Mouse (Mus musculus): Measurements from ENCODE around the gene Mmp14. TPM values are rescaled to one million over a fixed set of nuclear protein-coding genes. Genes with fewer than 3 reads are reported as not detected.
A peak's percentile ranks its signal among the peaks of the same experiment; 100 is the strongest.

The Mmp14 gene
- polyA plus RNA-seq, 1 experiment from 2014 or later, result 113 TPM

- Histone ChIP-seq H3K4me2 (replicated peaks) (no peak overlapping the region), H3K27ac (peak overlapping the region; percentile 52; the same call in 1 of the 2 replicates), H3K9me3 (replicated peaks) (no peaks in the 10 kb centered on the region), H3K4me1 (peaks cover 9% of the 10 kb centered on the region; the same call in 1 of the 2 replicates), H3K9ac (no peak overlapping the region), H3K4me3 (no peak overlapping the region), H3K36me3 (peaks cover 34% of the 10 kb centered on the region), H3K27me3 (0 out of 2 replicates have a peak, but pooled peaks cover 3% of the 10 kb centered on the region)
- 85% methylated on average over 3 of the region's 3 CpGs for WGBS
- no peak for ATAC-seq (ENCODE audit: low FRiP score)
These were observed 11.1 kb downstream of the Mmp14 start for GRCm38 (mm10) chr14:54442548-54442947.

- Histone ChIP-seq H3K27me3 (0 out of 2 replicates have a peak, but pooled peaks cover 3% of the 10 kb centered on the region), H3K9me3 (replicated peaks) (no peaks in the 10 kb centered on the region), H3K9ac (no peak overlapping the region), H3K4me2 (replicated peaks) (no peak overlapping the region), H3K4me3 (no peak overlapping the region), H3K27ac (peak overlapping the region; percentile 52; the same call in 1 of the 2 replicates), H3K4me1 (peaks cover 9% of the 10 kb centered on the region; the same call in 1 of the 2 replicates), H3K36me3 (peaks cover 33% of the 10 kb centered on the region)
- WGBS, result 20% methylated on average over 3 of the region's 3 CpGs
- ATAC-seq (ENCODE audit: low FRiP score), result 0 out of 2 replicates have a peak, but pooled peaks have one; percentile 32
These were observed 11.8 kb downstream of the Mmp14 start for GRCm38 (mm10) chr14:54443196-54443595.

- Histone ChIP-seq H3K27ac (no peak overlapping the region), H3K9me3 (replicated peaks) (no peaks in the 10 kb centered on the region), H3K4me3 (no peak overlapping the region), H3K27me3 (0 out of 2 replicates have a peak, but pooled peaks cover 3% of the 10 kb centered on the region), H3K4me2 (replicated peaks) (no peak overlapping the region), H3K36me3 (peaks cover 26% of the 10 kb centered on the region), H3K4me1 (peaks cover 9% of the 10 kb centered on the region; the same call in 1 of the 2 replicates), H3K9ac (no peak overlapping the region)
- WGBS, result 66% methylated on average over 15 of the region's 15 CpGs
- no peak for ATAC-seq (ENCODE audit: low FRiP score)
These were observed 12.6 kb downstream of the Mmp14 start for GRCm38 (mm10) chr14:54443712-54444618.

- no peak for ATAC-seq (ENCODE audit: low FRiP score)
- peaks cover 11% of the 10 kb centered on the region for H3K36me3 ChIP-seq
- H3K27ac ChIP-seq, result no peak overlapping the region
- H3K4me2 ChIP-seq (replicated peaks), result no peak overlapping the region
- no peaks in the 10 kb centered on the region for H3K9me3 ChIP-seq (replicated peaks)
- H3K4me1 ChIP-seq, result peaks cover 9% of the 10 kb centered on the region; the same call in 1 of the 2 replicates
- H3K27me3 ChIP-seq, result 0 out of 2 replicates have a peak, but pooled peaks cover 3% of the 10 kb centered on the region
- no peak overlapping the region for H3K9ac ChIP-seq
- H3K4me3 ChIP-seq, result no peak overlapping the region
- WGBS, result 56% methylated on average over 3 of the region's 3 CpGs
These were observed 14.1 kb downstream of the Mmp14 start for GRCm38 (mm10) chr14:54445476-54445875.

GRCm38 (mm10) chr14:54453566-54453965, 22.2 kb downstream of the Mmp14 start:
- H3K4me3 ChIP-seq, result no peak overlapping the region
- WGBS, result 87% methylated on average over 9 of the region's 9 CpGs
- ATAC-seq (ENCODE audit: low FRiP score), result no peak
- H3K9me3 ChIP-seq (replicated peaks), result no peaks in the 10 kb centered on the region
- no peak overlapping the region for H3K9ac ChIP-seq
- H3K4me2 ChIP-seq (replicated peaks), result no peak overlapping the region
- no peaks in the 10 kb centered on the region for H3K4me1 ChIP-seq
- H3K36me3 ChIP-seq, result no peaks in the 10 kb centered on the region
- H3K27me3 ChIP-seq, result no peaks in the 10 kb centered on the region
- no peak overlapping the region for H3K27ac ChIP-seq

GRCm38 (mm10) chr14:54454669-54455528, 23.5 kb downstream of the Mmp14 start:
- ATAC-seq (ENCODE audit: low FRiP score), result no peak
- Histone ChIP-seq H3K27ac (no peak overlapping the region), H3K36me3 (no peaks in the 10 kb centered on the region), H3K4me1 (no peaks in the 10 kb centered on the region), H3K4me3 (no peak overlapping the region), H3K27me3 (no peaks in the 10 kb centered on the region), H3K9me3 (replicated peaks) (no peaks in the 10 kb centered on the region), H3K9ac (no peak overlapping the region), H3K4me2 (replicated peaks) (no peak overlapping the region)
- WGBS, result 87% methylated on average over 11 of the region's 11 CpGs

- no peak for ATAC-seq (ENCODE audit: low FRiP score)
- Histone ChIP-seq H3K9me3 (replicated peaks) (no peaks in the 10 kb centered on the region), H3K27ac (no peak overlapping the region), H3K36me3 (no peaks in the 10 kb centered on the region), H3K9ac (no peak overlapping the region), H3K4me3 (no peak overlapping the region), H3K4me2 (replicated peaks) (no peak overlapping the region), H3K27me3 (no peaks in the 10 kb centered on the region), H3K4me1 (no peaks in the 10 kb centered on the region)
- WGBS, result 88% methylated on average over 13 of the region's 14 CpGs
These were observed 26.6 kb downstream of the Mmp14 start for GRCm38 (mm10) chr14:54457907-54458569.

- no peak for ATAC-seq (ENCODE audit: low FRiP score)
- H3K4me3 ChIP-seq, result no peak overlapping the region
- no peaks in the 10 kb centered on the region for H3K27me3 ChIP-seq
- 78% methylated on average over 4 of the region's 4 CpGs for WGBS
- H3K27ac ChIP-seq, result no peak overlapping the region
- H3K9me3 ChIP-seq (replicated peaks), result no peaks in the 10 kb centered on the region
- H3K4me1 ChIP-seq, result peaks cover 8% of the 10 kb centered on the region
- H3K36me3 ChIP-seq, result no peaks in the 10 kb centered on the region
- no peak overlapping the region for H3K4me2 ChIP-seq (replicated peaks)
- no peak overlapping the region for H3K9ac ChIP-seq
These were observed 30.7 kb downstream of the Mmp14 start for GRCm38 (mm10) chr14:54462146-54462545.

GRCm38 (mm10) chr14:54463108-54463958, 31.9 kb downstream of the Mmp14 start:
- H3K9me3 ChIP-seq (replicated peaks), result no peaks in the 10 kb centered on the region
- peaks cover 8% of the 10 kb centered on the region for H3K4me1 ChIP-seq
- H3K27me3 ChIP-seq, result no peaks in the 10 kb centered on the region
- ATAC-seq (ENCODE audit: low FRiP score), result peak; percentile 47
- peak overlapping the region; percentile 79 for H3K4me3 ChIP-seq
- peaks cover 10% of the 10 kb centered on the region for H3K36me3 ChIP-seq
- peak overlapping the region; percentile 76 for H3K27ac ChIP-seq
- 18% methylated on average over 12 of the region's 12 CpGs for WGBS
- H3K4me2 ChIP-seq (replicated peaks), result peak overlapping the region; percentile 92
- H3K9ac ChIP-seq, result peak overlapping the region; percentile 81

GRCm38 (mm10) chr14:54463959-54464292, 32.5 kb downstream of the Mmp14 start, which contains the start of gene Lrp10:
TSS of gene Lrp10 (plus strand) at chr14:54464137.
- peak within 1 kb of the TSS; percentile 76 for H3K27ac ChIP-seq
- H3K36me3 ChIP-seq, result peaks cover 16% of the 10 kb centered on the region
- ATAC-seq (ENCODE audit: low FRiP score), result peak; percentile 90
- H3K9ac ChIP-seq, result peak within 1 kb of the TSS; percentile 81
- WGBS, result 0% methylated on average over 35 of the region's 35 CpGs
- peak within 1 kb of the TSS; percentile 92 for H3K4me2 ChIP-seq (replicated peaks)
- no peaks in the 10 kb centered on the region for H3K9me3 ChIP-seq (replicated peaks)
- peaks cover 8% of the 10 kb centered on the region for H3K4me1 ChIP-seq
- H3K27me3 ChIP-seq, result no peaks in the 10 kb centered on the region
- peak within 1 kb of the TSS; percentile 79 for H3K4me3 ChIP-seq
